Mouse (Mus musculus) hindbrain, postnatal 0 days (tissue): ENCODE data around the gene Gm43064. TPM values are rescaled to one million over a fixed set of nuclear protein-coding genes. Genes with fewer than 3 reads are reported as not detected.
A peak's percentile ranks its signal among the peaks of the same experiment; 100 is the strongest.

Source experiments
- ATAC-seq: fragments of 200-750 bp; cut with Nextera tagmentation; 2 replicates; pipeline ENCODE4 v1.8.0; 2017; ENCODE audit warnings: mild to moderate bottlenecking, moderate TSS enrichment, moderate library complexity
- DNase-seq: peaks from one replicate; pipeline ENCODE4 v3.0.0-alpha.2; 2015; ENCODE audit warnings: low spot score
- H3K27ac ChIP-seq: fragments of 300-500 bp; sonication (generic); 2 replicates; pipeline ENCODE4 v1.5.1; 2014; ENCODE audit warnings: mild to moderate bottlenecking
- H3K27me3 ChIP-seq: fragments of 300-500 bp; sonication (generic); 2 replicates; pipeline ENCODE4 v1.6.1; 2014; ENCODE audit warnings: low read length, mixed read lengths; ENCODE audit not compliant: insufficient read depth
- H3K36me3 ChIP-seq: fragments of 300-500 bp; sonication (generic); 2 replicates; pipeline ENCODE4 v1.6.1; 2014; ENCODE audit warnings: low read length, mixed read lengths; ENCODE audit not compliant: insufficient read depth
- H3K4me1 ChIP-seq: fragments of 300-500 bp; sonication (generic); 2 replicates; pipeline ENCODE4 v1.6.1; 2014; ENCODE audit warnings: antibody characterized with exemption, low read length, mixed read lengths; ENCODE audit not compliant: insufficient read depth
- H3K4me2 ChIP-seq: fragments of 300-500 bp; sonication (generic); 2 replicates; pipeline ENCODE4 v1.6.1; 2014; ENCODE audit warnings: low read depth, mild to moderate bottlenecking, low read length, moderate library complexity, mixed read lengths
- H3K4me3 ChIP-seq: fragments of 300-500 bp; sonication (generic); 2 replicates; pipeline ENCODE4 v1.5.1; 2014; ENCODE audit warnings: low read length
- H3K9ac ChIP-seq: fragments of 300-500 bp; sonication (generic); replicated peaks from 2 replicates; pipeline ENCODE4 v1.6.1; 2014; ENCODE audit warnings: mild to moderate bottlenecking, low read length, moderate library complexity, mixed read lengths
- H3K9me3 ChIP-seq: fragments of 300-500 bp; sonication (generic); 2 replicates; pipeline ENCODE4 v1.6.1; 2016; ENCODE audit warnings: low read length, mixed read lengths
- CTCF ChIP-seq: IDR thresholded peaks from 2 replicates; pipeline ENCODE4 v1.5.1; 2016; ENCODE audit warnings: antibody characterized with exemption, control low read depth, low read depth
- WGBS: fragments of 180-500 bp; shearing (Covaris S2); extraction: QIAGEN DNeasy Blood & Tissue Kit; methylation state at CpG from one replicate; pipeline ENCODE4 v1.1.7; 2014; 5-methylcytosine and 5-hydroxymethylcytosine counted together
- polyA plus RNA-seq: library from polyadenylated mRNA; unstranded; fragments of >200 nt; fragmentation: Nextera tagmentation; extraction: Ambion mirVana; gene quantifications from 2 replicates; pipeline ENCODE4 v1.2.1, GENCODE M21; 2015
- total RNA-seq: library from RNA; depleted of rRNA; stranded (reverse); fragments of >200 nt; gene quantifications from 2 replicates; pipeline ENCODE4 v1.2.3, GENCODE M21; 2014

Gene Gm43064
- total and polyA plus RNA-seq, 2 experiments from 2014 or later: 0.24 to 1.9 TPM

GRCm38 (mm10) chr3:103859851-103860391 is 50.5 kb downstream of the Gm43064 start:
- no peak overlapping the region for H3K9ac ChIP-seq
- no peaks in the 10 kb centered on the region; the same call in 1 of the 2 replicates for H3K4me1 ChIP-seq
- DNase-seq (peak; percentile 39), ATAC-seq (no peak)
- H3K9me3 ChIP-seq: no peaks in the 10 kb centered on the region
- no peaks in the 10 kb centered on the region for H3K36me3 ChIP-seq
- TF ChIP-seq CTCF: no peak
- H3K27ac ChIP-seq: no peak overlapping the region
- no peak overlapping the region for H3K4me3 ChIP-seq
- no peak overlapping the region for H3K4me2 ChIP-seq
- 61% methylated on average over 6 of the region's 6 CpGs for WGBS
- H3K27me3 ChIP-seq: no peaks in the 10 kb centered on the region

- ATAC-seq: no peak
- DNase-seq: no peak
- TF ChIP-seq CTCF: no peak
- H3K4me2 ChIP-seq: no peak overlapping the region
- no peak overlapping the region for H3K4me3 ChIP-seq
- H3K27me3 ChIP-seq: no peaks in the 10 kb centered on the region
- no peak overlapping the region for H3K9ac ChIP-seq
- WGBS: 86% methylated on average over 4 of the region's 4 CpGs
- H3K4me1 ChIP-seq: no peaks in the 10 kb centered on the region; the same call in 1 of the 2 replicates
- H3K9me3 ChIP-seq: no peaks in the 10 kb centered on the region
- no peaks in the 10 kb centered on the region for H3K36me3 ChIP-seq
- H3K27ac ChIP-seq: no peak overlapping the region
Observed at GRCm38 (mm10) chr3:103862721-103863220, 53.4 kb downstream of the Gm43064 start.

- Histone ChIP-seq H3K36me3 (no peaks in the 10 kb centered on the region), H3K4me1 (no peaks in the 10 kb centered on the region; the same call in 1 of the 2 replicates), H3K27ac (no peak overlapping the region), H3K4me2 (no peak overlapping the region), H3K9me3 (no peaks in the 10 kb centered on the region), H3K27me3 (no peaks in the 10 kb centered on the region), H3K4me3 (no peak overlapping the region), H3K9ac (no peak overlapping the region)
- no peak for ATAC-seq
- no peak for TF ChIP-seq CTCF
- no peak for DNase-seq
- WGBS: 87% methylated on average over 6 of the region's 6 CpGs
Observed at GRCm38 (mm10) chr3:103864200-103864599, 54.8 kb downstream of the Gm43064 start.

- ATAC-seq (no peak), DNase-seq (no peak)
- Histone ChIP-seq H3K27me3 (no peaks in the 10 kb centered on the region), H3K36me3 (no peaks in the 10 kb centered on the region), H3K9ac (no peak overlapping the region), H3K4me3 (no peak overlapping the region), H3K4me1 (no peaks in the 10 kb centered on the region), H3K4me2 (no peak overlapping the region), H3K9me3 (no peaks in the 10 kb centered on the region), H3K27ac (no peak overlapping the region)
- WGBS: 89% methylated on average over 5 of the region's 5 CpGs
- no peak for TF ChIP-seq CTCF
Observed at GRCm38 (mm10) chr3:103867424-103867971, 58.1 kb downstream of the Gm43064 start.

GRCm38 (mm10) chr3:103868008-103868407 is 58.6 kb downstream of the Gm43064 start:
- no peaks in the 10 kb centered on the region for H3K4me1 ChIP-seq
- no peaks in the 10 kb centered on the region for H3K36me3 ChIP-seq
- no peak for TF ChIP-seq CTCF
- no peak overlapping the region for H3K4me3 ChIP-seq
- H3K9me3 ChIP-seq: no peaks in the 10 kb centered on the region
- DNase-seq (no peak), ATAC-seq (no peak)
- 82% methylated on average over 4 of the region's 4 CpGs for WGBS
- H3K27ac ChIP-seq: no peak overlapping the region
- H3K4me2 ChIP-seq: no peak overlapping the region
- H3K27me3 ChIP-seq: no peaks in the 10 kb centered on the region
- no peak overlapping the region for H3K9ac ChIP-seq

- Histone ChIP-seq H3K9ac (no peak overlapping the region), H3K9me3 (no peaks in the 10 kb centered on the region), H3K27ac (no peak overlapping the region), H3K4me3 (no peak overlapping the region), H3K4me1 (no peaks in the 10 kb centered on the region), H3K36me3 (no peaks in the 10 kb centered on the region), H3K4me2 (no peak overlapping the region), H3K27me3 (no peaks in the 10 kb centered on the region)
- no peak for DNase-seq
- no peak for ATAC-seq
- 59% methylated on average over 3 of the region's 3 CpGs for WGBS
- TF ChIP-seq CTCF: no peak
Observed at GRCm38 (mm10) chr3:103872663-103873098, 63.3 kb downstream of the Gm43064 start.

GRCm38 (mm10) chr3:103874329-103874728 is 65.0 kb downstream of the Gm43064 start:
- Histone ChIP-seq H3K4me1 (no peaks in the 10 kb centered on the region), H3K36me3 (no peaks in the 10 kb centered on the region), H3K27ac (no peak overlapping the region), H3K4me3 (no peak overlapping the region), H3K27me3 (no peaks in the 10 kb centered on the region), H3K4me2 (no peak overlapping the region), H3K9me3 (no peaks in the 10 kb centered on the region), H3K9ac (no peak overlapping the region)
- WGBS: 72% methylated on average over 7 of the region's 7 CpGs
- no peak for TF ChIP-seq CTCF
- ATAC-seq: no peak
- DNase-seq: no peak
